Mouse (Mus musculus): ENCODE measurements at regions not wholly inside any gene's neighbourhood (a gene's known extent, or its start where the extent isn't known, plus 50 kb on each side); places are given as distances from the start of the nearest gene placed in this dataset.

DNA sequence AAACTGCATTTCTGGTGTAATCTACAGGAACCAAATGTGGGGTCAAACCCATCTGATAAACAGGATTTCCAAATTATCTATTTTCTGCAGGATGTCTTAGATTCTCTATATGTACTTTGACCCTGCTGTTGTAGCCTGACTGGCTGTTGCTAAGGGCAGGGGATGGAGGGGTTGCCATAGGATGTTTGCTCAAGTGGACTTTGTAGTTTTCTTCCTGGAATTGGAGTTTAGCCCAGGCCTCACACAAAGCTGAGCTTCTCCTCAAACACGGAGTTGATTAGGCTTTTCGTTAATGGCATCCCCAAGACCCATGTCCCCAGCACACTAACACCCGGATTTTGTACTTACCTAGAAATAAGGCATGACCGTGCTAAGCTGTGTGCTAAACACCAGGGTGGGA, 173.3 kb downstream of the Atp23 start:
- no peak for TF ChIP-seq CTCF (IDR thresholded peaks at IDR 0.05; ENCODE audit: low read depth, low read length)
- no peak for TF ChIP-seq EP300 (IDR thresholded peaks at IDR 0.05; ENCODE audit: insufficient read depth, low read depth, low read length)
- no peak for TF ChIP-seq POLR2A (IDR thresholded peaks at IDR 0.05; ENCODE audit: insufficient read depth, low read length)
